Mouse (Mus musculus) G1E (cell line): ENCODE measurements around the gene Iqcn.

Experiments
- CTCF ChIP-seq: IDR thresholded peaks from 2 replicates; pipeline ENCODE4 v1.5.1; 2012; ENCODE audit warnings: low read depth, low read length, inconsistent platforms, mixed read lengths
- GATA1 ChIP-seq: IDR thresholded peaks from 2 replicates; pipeline ENCODE4 v1.6.1; 2012; ENCODE audit warnings: borderline replicate concordance, low read length, inconsistent platforms, mixed read lengths

- TF ChIP-seq CTCF: no peak
- TF ChIP-seq GATA1: no peak
Observed at GRCm38 (mm10) chr8:70721601-70722000, 18.3 kb downstream of the Iqcn start.
